Mouse (Mus musculus): ENCODE results near the gene Kif1c.
A peak's percentile ranks its signal among the peaks of the same experiment; 100 is the strongest.
"Not testable (repeated sequence)": the region's sequence is repeated elsewhere in the genome, so short reads cannot be mapped to it uniquely, and the experiment has no call there.

Gene Kif1c

GRCm38 (mm10) chr11:70742581-70743459 lies 42.5 kb downstream of the Kif1c start:
- no peak for DNase-seq (ENCODE audit: low read depth, low spot score)

DNA sequence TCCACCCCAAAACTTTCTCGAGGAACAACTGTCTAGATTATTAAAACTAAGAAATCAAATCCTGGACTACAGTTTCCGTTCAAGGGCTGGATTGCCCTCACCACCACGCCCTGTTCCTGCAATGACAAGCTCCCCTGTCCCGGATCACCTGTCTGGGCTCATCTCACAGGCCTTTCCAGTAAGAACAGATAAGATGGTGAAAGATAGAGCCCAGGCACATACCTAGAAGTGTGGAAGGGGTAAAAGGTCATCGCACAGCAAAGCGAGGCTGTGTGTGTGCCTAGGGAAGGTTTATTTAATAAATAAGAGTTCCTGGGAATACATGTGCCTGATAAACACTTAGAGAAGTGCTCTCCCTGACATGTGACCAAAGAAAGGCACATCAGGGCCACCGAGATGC lies 45.3 kb downstream of the Kif1c start:
- DNase-seq (ENCODE audit: low read depth, low spot score), result no peak

DNA sequence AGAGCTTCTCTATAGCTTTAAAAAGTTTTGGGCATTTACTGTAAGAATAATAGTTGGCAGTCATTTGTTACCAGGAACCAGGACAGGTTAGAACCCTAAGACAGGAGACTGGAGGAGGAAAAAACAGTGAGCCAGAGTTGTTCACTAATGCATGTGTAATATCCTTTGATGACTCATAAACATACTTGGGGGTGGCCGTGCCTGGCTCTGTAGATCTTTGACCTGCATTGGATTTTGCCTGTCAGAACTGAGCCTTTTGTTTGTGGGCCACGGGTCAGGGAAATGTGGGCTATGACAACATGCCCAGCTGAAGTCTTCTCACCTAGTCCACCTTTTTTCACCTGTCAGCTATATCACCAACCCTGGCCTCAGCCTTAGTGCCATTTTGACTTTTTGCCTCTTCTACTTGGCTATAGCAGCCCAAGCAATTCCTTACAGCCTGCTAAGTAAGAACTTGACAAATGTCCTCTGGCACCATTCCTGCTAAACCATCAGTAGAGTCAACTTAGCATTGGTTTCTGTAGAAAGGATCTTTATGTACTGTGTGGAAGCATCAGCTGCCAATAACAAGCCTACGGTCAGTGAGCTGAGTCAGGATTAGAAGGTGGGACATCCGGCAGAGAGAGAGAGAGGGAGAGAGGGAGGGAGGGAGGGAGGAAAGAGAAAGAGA lies 47.7 kb downstream of the Kif1c start:
- DNase-seq (ENCODE audit: low read depth, low spot score), result no peak

DNA sequence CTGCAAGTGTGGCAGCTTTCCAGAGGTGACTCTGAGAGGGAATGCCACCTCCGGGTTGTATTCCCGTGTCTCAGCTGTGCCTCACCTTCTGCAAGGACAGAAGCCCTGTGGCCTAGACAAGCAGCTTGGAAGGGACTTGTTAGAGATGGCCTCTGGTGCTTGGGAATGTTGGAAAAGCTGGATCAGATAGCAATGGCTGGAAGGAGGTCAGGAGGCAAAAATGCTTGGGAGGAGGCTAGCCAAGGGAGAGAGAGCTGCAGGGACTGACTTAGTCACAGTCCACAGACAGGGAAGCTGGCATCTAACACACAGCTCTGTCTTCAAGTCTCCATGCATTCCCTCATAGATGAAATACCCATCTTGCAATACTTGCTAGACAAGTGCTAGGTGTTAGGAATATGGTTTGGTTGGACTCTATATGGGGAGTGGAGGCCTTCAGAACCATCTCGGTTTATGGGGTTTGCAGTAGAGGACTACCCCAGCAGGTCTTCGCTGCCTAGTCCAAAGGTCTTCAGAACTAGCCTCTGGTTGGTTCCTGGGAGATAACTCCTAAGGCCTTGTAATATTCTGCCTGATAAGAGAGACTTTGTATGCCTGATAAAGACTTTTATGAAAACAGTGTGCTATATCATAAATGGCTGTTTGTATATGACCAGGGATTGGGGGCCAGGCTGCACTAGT lies 52.1 kb downstream of the Kif1c start:
- DNase-seq (ENCODE audit: low read depth, low spot score), result no peak

DNA sequence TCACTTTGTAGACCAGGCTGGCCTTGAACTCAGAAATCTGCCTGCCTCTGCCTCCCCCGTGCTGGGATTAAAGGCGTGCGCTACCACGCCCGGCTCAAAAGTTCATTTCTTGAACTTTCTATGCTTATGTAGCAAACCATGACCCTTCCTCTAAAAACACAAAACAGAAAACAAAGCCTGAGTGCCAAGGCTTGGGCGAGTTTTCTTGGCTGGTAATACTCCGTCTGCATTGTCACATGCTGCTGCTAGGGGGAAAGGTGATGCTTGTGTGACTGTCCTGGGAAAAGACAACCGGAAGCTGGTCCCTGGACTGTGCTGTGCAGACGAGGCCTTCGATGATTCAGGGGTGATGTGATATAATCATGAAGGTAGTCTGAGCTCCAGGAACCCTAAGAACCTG lies 52.8 kb downstream of the Kif1c start:
- DNase-seq (ENCODE audit: low read depth, low spot score), result no peak

- DNase-seq (ENCODE audit: low read depth, low spot score), result no peak
Observed at GRCm38 (mm10) chr11:70754476-70754875, 54.1 kb downstream of the Kif1c start.

DNA sequence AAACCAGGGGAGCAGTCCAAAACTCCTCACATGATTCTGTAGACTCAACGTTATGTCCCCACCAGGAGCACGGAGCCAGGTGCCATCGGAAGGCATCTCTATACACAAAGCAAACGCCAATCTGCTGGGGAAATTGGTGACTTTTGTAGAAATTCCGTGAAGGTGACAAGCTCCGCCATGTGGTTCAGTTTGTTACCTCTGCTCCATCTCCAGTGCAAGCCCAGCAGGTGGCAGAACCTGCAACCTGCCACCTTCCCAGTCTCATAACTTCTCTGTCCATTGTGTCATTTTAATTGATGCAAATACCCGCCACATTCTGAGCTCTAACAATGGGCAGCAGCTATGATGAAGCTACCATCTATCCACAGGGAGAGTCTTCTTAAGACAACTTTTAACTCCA lies 54.6 kb downstream of the Kif1c start:
- no peak for DNase-seq (ENCODE audit: low read depth, low spot score)

- DNase-seq (ENCODE audit: low read depth, low spot score), result peak; percentile 80
Observed at GRCm38 (mm10) chr11:70755645-70756044, 55.3 kb downstream of the Kif1c start.

- DNase-seq (ENCODE audit: low read depth, low spot score), result not testable (repeated sequence)
Observed at GRCm38 (mm10) chr11:70760446-70760845, 60.1 kb downstream of the Kif1c start.

GRCm38 (mm10) chr11:70762641-70763040 lies 62.3 kb downstream of the Kif1c start:
- no peak for DNase-seq (ENCODE audit: low read depth, low spot score)

- peak; percentile 83 for DNase-seq (ENCODE audit: low read depth, low spot score)
Observed at GRCm38 (mm10) chr11:70763582-70763935, 63.2 kb downstream of the Kif1c start.

GRCm38 (mm10) chr11:70763936-70764808 lies 63.8 kb downstream of the Kif1c start, which contains the start of gene Zfp3:
Gene Zfp3 (plus strand): TSS chr11:70764209.
- peak; percentile 88 for DNase-seq (ENCODE audit: low read depth, low spot score)

DNA sequence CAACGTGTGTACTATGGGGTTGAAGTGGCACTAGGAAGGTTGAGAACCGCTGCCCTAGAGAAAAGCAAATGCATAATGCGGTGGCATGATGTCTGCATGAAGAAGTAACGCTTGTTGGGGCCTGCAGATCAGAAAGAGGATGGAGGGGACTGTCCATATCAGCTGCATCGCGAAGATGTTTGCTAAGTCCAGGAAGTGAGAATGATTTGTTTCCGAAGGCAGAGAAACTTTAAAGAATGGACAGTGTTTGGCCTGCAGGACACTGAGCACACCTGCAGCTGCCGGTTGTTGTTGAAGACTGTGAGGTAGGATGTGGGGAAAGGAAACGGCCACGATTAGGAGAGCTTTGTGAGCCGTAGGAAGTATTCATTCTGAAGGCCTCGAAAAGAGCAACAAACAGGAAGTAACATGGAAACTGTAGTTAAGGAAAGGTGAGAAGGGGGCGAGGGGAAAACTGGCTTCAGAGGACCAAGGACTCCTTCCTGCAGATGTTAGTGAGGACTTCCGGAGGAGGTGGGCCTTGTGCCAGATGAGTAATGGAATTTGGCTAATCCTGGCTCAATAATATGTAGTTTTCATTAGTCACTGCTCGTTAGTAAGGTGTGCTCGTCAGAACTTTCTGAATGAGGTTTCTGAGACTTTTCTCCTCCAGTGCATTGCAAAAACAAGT lies 65.6 kb downstream of the Kif1c start:
- no peak for DNase-seq (ENCODE audit: low read depth, low spot score)

- DNase-seq (ENCODE audit: low read depth, low spot score), result no peak
Observed at GRCm38 (mm10) chr11:70770804-70771203, 70.5 kb downstream of the Kif1c start.

DNA sequence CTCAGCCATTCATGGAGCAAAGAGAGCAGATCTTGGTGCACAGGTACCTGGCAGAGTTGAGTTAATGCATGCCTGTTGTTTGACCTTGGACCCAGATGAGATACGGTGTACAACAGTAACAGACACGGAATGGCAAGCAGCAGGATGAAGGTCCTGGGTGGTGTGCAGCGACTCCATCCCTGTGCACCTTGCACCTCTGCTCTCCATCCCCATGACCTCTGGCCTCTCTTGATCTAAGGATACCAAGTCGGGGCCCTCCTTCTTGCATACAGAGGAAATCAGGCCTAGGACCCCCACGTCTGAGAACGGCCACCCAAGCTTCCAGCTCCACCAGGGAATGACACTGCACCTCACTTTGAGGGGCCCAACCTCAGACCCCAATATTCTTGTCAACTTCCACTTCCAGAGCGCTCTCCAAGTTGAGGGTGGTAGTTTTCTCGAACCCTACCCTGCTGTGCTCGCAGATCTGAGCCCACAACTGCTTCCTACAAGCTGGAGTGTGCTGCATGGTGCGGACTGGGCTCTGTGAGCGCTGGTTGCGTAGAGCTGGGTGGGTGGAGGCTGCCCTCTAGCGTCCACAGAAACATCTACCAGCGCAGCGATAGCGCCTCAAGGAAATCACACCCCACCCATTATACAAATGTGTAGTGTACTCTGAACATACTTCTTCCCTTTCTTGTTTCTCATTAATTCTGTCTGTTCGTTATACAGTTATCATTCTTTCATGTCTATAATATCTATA lies 76.7 kb downstream of the Kif1c start:
- peak; percentile 85 for DNase-seq (ENCODE audit: low read depth, low spot score)

- DNase-seq (ENCODE audit: low read depth, low spot score), result no peak
Observed at GRCm38 (mm10) chr11:70777634-70778033, 77.3 kb downstream of the Kif1c start.

GRCm38 (mm10) chr11:70778058-70778457 lies 77.7 kb downstream of the Kif1c start:
- DNase-seq (ENCODE audit: low read depth, low spot score), result peak; percentile 49

Measured in R1 (cell line).